Comparison of ENCODE assay signal across 24 mouse cellular contexts in genomic region chr6:11275214-11275613, GRCm38 (mm10).
"Had no signal": no experiment of that assay in that cellular context is flagged by ENCODE, and none has a peak within 500 bp of the region (broad histone marks: within the 10 kb centered on the region; RNA-seq: fewer than 3 reads in every experiment).

No protein-coding gene starts in this region.

- H3K9me3 ChIP-seq: heart, embryonic 13.5 days; heart, embryonic 15.5 days; hindbrain, embryonic 13.5 days; hindbrain, embryonic 15.5 days; kidney, embryonic 15.5 days; limb, embryonic 13.5 days; limb, embryonic 15.5 days had no signal

- H3K4me2 ChIP-seq: heart, embryonic 11.5 days; heart, embryonic 13.5 days; heart, embryonic 15.5 days; hindbrain, embryonic 13.5 days; hindbrain, embryonic 15.5 days; kidney, embryonic 15.5 days; limb, embryonic 13.5 days; limb, embryonic 15.5 days had no signal

- H3K4me3 ChIP-seq: heart, adult 2 months; heart, embryonic 13.5 days; heart, embryonic 15.5 days; hindbrain, embryonic 13.5 days; hindbrain, embryonic 15.5 days; kidney, embryonic 15.5 days; limb, embryonic 13.5 days; limb, embryonic 15.5 days had no signal

- DNase-seq: gastrocnemius, postnatal 14 days; gastrocnemius, postnatal 36 days; heart, adult 2 months; heart, postnatal 14 days; heart, postnatal 36 days; kidney, adult 11 months; kidney, adult 2 months; kidney, adult 9 months; kidney, postnatal 14 days; kidney, postnatal 36 days; layer of hippocampus, adult 9-11 months; layer of hippocampus, postnatal 36 days; left cerebral cortex, postnatal 4 days had no signal

- H3K36me3 ChIP-seq: heart, embryonic 13.5 days; heart, embryonic 15.5 days; hindbrain, embryonic 13.5 days; hindbrain, embryonic 15.5 days; kidney, embryonic 15.5 days; limb, embryonic 13.5 days; limb, embryonic 15.5 days had no signal

- H3K9ac ChIP-seq: heart, embryonic 13.5 days; heart, embryonic 15.5 days; hindbrain, embryonic 13.5 days; hindbrain, embryonic 15.5 days; kidney, embryonic 15.5 days; limb, embryonic 13.5 days; limb, embryonic 15.5 days had no signal

- ATAC-seq: hindbrain, postnatal 0 days; intestine, embryonic 16.5 days had no signal

- H3K27ac ChIP-seq: heart, adult 2 months; heart, embryonic 13.5 days; heart, embryonic 15.5 days; hindbrain, embryonic 13.5 days; hindbrain, embryonic 15.5 days; hindbrain, postnatal 0 days; kidney, embryonic 15.5 days; kidney, postnatal 0 days; limb, embryonic 13.5 days; limb, embryonic 15.5 days had no signal

- H3K4me1 ChIP-seq: heart, embryonic 13.5 days; heart, embryonic 15.5 days; hindbrain, embryonic 13.5 days; hindbrain, embryonic 15.5 days; kidney, embryonic 15.5 days; limb, embryonic 13.5 days; limb, embryonic 15.5 days had no signal

- H3K27me3 ChIP-seq: heart, embryonic 13.5 days; heart, embryonic 15.5 days; hindbrain, embryonic 13.5 days; hindbrain, embryonic 15.5 days; kidney, embryonic 15.5 days; limb, embryonic 13.5 days; limb, embryonic 15.5 days had no signal
